Mouse (Mus musculus): ENCODE measurements at regions not wholly inside any gene's neighbourhood (a gene's known extent, or its start where the extent isn't known, plus 50 kb on each side); places are given as distances from the start of the nearest gene placed in this dataset.
A peak's percentile ranks its signal among the peaks of the same experiment; 100 is the strongest.

DNA sequence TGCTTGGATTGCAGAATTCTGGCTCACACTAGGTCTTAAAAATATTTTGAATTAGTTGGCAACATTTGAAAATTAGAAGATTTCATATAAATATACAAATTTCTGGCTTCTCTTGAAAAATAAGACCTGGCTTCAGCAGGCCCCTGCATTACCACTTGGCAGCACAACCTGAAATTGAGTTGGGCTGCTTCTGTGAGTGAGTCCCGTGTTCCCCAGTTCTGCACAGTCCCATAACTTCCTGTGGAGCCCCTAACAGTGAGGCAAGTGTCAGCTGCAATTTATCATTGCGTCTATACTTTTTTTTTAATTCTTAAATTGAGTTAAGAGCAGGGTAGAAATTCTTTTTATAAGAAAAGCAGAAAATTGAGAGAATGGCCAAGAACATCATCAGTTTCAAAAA lies 164.8 kb downstream of the En1 start:
- Histone ChIP-seq H3K9me3 (no peaks in the 10 kb centered on the region), H3K4me3 (no peak overlapping the region), H3K4me1 (replicated peaks) (peaks cover 3% of the 10 kb centered on the region; the same call in 1 of the 2 replicates), H3K27ac (no peak overlapping the region), H3K27me3 (ENCODE audit: insufficient read depth, poor library complexity, severe bottlenecking) (no peaks in the 10 kb centered on the region), H3K36me3 (no peaks in the 10 kb centered on the region)
- DNase-seq (ENCODE audit: low spot score): no peak
- WGBS: 86% methylated on average over 2 of the region's 2 CpGs

DNA sequence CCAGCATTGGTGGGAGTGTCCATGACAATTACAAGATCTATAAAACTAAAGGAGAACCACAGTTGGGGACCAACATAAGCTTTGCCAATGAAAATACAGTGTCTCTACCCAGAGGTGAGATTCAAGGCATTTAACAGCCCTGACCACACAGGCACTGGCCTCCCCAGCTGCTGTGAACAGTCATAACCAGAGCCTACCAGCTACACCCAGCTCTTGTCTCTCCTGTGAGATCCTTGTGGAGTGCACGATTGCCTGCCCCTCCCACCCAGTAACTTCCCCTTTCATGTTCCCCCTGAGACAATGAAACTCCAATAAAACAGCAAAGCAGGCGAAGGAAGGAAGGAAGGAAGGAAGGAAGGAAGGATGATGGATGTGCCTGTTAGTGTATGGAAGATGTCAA lies 169.1 kb downstream of the En1 start:
- 68% methylated on average over 2 of the region's 2 CpGs for WGBS
- H3K36me3 ChIP-seq: no peaks in the 10 kb centered on the region

GRCm38 (mm10) chr1:120776906-120777305 lies 174.7 kb downstream of the En1 start:
- Histone ChIP-seq H3K9me3 (no peaks in the 10 kb centered on the region), H3K27me3 (ENCODE audit: insufficient read depth, poor library complexity, severe bottlenecking) (no peaks in the 10 kb centered on the region), H3K36me3 (no peaks in the 10 kb centered on the region), H3K27ac (no peak overlapping the region), H3K4me1 (replicated peaks) (no peaks in the 10 kb centered on the region), H3K4me3 (no peak overlapping the region)
- WGBS: 79% methylated on average over 2 of the region's 2 CpGs
- no peak for DNase-seq (ENCODE audit: low spot score)

More for the DNA sequence above, 169.1 kb downstream of the En1 start:
- no peak overlapping the region for H3K27ac ChIP-seq
- H3K4me3 ChIP-seq: no peak overlapping the region
- H3K4me1 ChIP-seq (replicated peaks): no peaks in the 10 kb centered on the region
- no peaks in the 10 kb centered on the region for H3K27me3 ChIP-seq (ENCODE audit: insufficient read depth, poor library complexity, severe bottlenecking)
- DNase-seq (ENCODE audit: low spot score): no peak
- no peaks in the 10 kb centered on the region for H3K9me3 ChIP-seq

GRCm38 (mm10) chr1:120777468-120777867 lies 175.2 kb downstream of the En1 start:
- no peak overlapping the region for H3K4me3 ChIP-seq
- no peaks in the 10 kb centered on the region for H3K9me3 ChIP-seq
- H3K4me1 ChIP-seq (replicated peaks): no peaks in the 10 kb centered on the region
- H3K36me3 ChIP-seq: no peaks in the 10 kb centered on the region
- no peak for DNase-seq (ENCODE audit: low spot score)
- WGBS: 90% methylated on average over 2 of the region's 2 CpGs
- H3K27ac ChIP-seq: no peak overlapping the region
- no peaks in the 10 kb centered on the region for H3K27me3 ChIP-seq (ENCODE audit: insufficient read depth, poor library complexity, severe bottlenecking)

DNA sequence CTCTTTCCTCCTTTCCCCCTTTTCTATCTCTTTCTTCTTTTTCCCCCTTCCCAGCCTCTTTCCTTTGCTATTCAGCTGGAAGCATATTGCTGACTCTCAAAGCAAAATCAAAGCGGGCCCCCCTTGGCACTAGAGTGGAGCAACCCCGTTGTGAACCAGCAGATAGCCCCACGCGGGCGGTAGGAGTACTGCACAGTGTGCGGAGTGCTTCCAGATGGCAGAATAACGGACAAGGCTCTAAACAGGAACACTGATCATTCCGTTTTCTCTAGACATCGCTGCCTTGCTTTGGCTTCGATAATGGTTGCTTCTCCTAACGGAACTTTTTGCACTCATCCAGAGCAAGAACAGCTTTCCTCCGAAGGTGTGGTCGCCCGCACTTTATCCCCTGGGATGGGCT lies 193.0 kb downstream of the En1 start:
- no peaks in the 10 kb centered on the region for H3K27me3 ChIP-seq (ENCODE audit: insufficient read depth, poor library complexity, severe bottlenecking)
- no peaks in the 10 kb centered on the region for H3K4me1 ChIP-seq (replicated peaks)
- H3K4me3 ChIP-seq: no peak overlapping the region
- peak; percentile 29 for DNase-seq (ENCODE audit: low spot score)
- no peak overlapping the region for H3K27ac ChIP-seq
- WGBS: 71% methylated on average over 14 of the region's 14 CpGs
- H3K9me3 ChIP-seq: no peaks in the 10 kb centered on the region
- no peaks in the 10 kb centered on the region for H3K36me3 ChIP-seq

GRCm38 (mm10) chr1:120801248-120801979 lies 199.2 kb downstream of the En1 start:
- no peaks in the 10 kb centered on the region for H3K27me3 ChIP-seq (ENCODE audit: insufficient read depth, poor library complexity, severe bottlenecking)
- H3K36me3 ChIP-seq: no peaks in the 10 kb centered on the region
- H3K4me3 ChIP-seq: no peak overlapping the region
- peaks cover 11% of the 10 kb centered on the region; the same call in 1 of the 2 replicates for H3K4me1 ChIP-seq (replicated peaks)
- H3K9me3 ChIP-seq: no peaks in the 10 kb centered on the region
- 40% methylated on average over 5 of the region's 5 CpGs for WGBS
- H3K27ac ChIP-seq: no peak overlapping the region
- no peak for DNase-seq (ENCODE audit: low spot score)

DNA sequence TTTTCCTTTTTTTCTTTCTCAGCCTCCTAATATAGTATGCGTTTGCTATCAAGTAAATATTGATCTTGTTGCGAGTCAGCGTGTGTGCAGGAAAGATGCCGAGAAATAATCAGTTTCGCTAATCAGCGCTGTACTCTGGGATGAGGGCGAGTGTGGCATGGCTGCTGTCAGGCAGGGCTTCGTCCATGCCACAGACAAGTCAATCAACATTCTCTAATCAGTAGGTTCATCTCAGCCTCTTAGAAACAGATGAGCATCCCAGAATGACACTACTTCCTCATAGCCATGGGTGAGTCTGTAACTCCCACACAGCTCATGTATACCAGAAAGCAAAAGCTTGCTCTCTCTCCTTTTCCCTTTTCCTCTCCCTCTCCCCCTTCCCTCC lies 199.8 kb downstream of the En1 start:
- Histone ChIP-seq H3K9me3 (no peaks in the 10 kb centered on the region), H3K36me3 (no peaks in the 10 kb centered on the region), H3K4me3 (no peak overlapping the region), H3K27me3 (ENCODE audit: insufficient read depth, poor library complexity, severe bottlenecking) (no peaks in the 10 kb centered on the region), H3K4me1 (replicated peaks) (peaks cover 11% of the 10 kb centered on the region; the same call in 1 of the 2 replicates), H3K27ac (no peak overlapping the region)
- WGBS: 80% methylated on average over 8 of the region's 8 CpGs
- no peak for DNase-seq (ENCODE audit: low spot score)

GRCm38 (mm10) chr1:120814441-120814840 lies 212.2 kb downstream of the En1 start:
- Histone ChIP-seq H3K36me3 (no peaks in the 10 kb centered on the region), H3K27me3 (ENCODE audit: insufficient read depth, poor library complexity, severe bottlenecking) (no peaks in the 10 kb centered on the region), H3K9me3 (0 out of 2 replicates have a peak, but pooled peaks cover 4% of the 10 kb centered on the region), H3K4me1 (replicated peaks) (0 out of 2 replicates have a peak, but pooled peaks cover 4% of the 10 kb centered on the region), H3K4me3 (no peak overlapping the region), H3K27ac (no peak overlapping the region)
- no peak for DNase-seq (ENCODE audit: low spot score)
- 87% methylated on average over 4 of the region's 4 CpGs for WGBS

DNA sequence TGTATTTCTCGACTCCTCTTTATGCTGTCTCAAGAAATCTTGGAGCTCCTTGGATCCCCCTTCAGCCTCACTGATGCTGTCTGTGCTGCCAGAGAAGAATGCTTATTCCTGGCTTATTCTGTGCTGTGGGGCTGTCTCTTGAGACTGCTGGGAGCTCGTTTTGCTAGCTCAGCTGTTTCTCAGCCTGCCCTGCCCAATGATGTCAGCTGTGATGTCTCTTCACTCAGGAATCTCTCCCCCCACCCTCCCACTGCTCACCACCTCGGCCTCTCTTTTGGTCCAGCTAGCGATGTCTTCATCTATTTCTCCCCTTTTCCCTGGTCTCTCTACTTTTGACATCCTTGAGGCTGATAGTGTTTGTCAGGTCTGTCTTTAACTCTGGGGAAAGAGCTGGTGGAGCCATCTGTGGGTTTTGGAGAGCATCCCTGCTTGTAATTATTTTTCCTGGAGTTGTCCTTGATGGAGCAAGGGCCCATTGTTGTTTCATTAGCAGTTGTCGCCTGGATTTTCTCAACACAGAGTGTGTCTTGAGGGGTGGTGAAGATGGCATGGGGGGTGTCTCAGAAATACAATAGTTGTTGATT lies 214.1 kb downstream of the En1 start:
- no peaks in the 10 kb centered on the region for H3K9me3 ChIP-seq
- 56% methylated on average over 5 of the region's 5 CpGs for WGBS
- no peak overlapping the region for H3K27ac ChIP-seq
- H3K4me1 ChIP-seq (replicated peaks): 0 out of 2 replicates have a peak, but pooled peaks cover 4% of the 10 kb centered on the region
- no peaks in the 10 kb centered on the region for H3K27me3 ChIP-seq (ENCODE audit: insufficient read depth, poor library complexity, severe bottlenecking)
- DNase-seq (ENCODE audit: low spot score): no peak
- no peaks in the 10 kb centered on the region for H3K36me3 ChIP-seq
- no peak overlapping the region for H3K4me3 ChIP-seq

DNA sequence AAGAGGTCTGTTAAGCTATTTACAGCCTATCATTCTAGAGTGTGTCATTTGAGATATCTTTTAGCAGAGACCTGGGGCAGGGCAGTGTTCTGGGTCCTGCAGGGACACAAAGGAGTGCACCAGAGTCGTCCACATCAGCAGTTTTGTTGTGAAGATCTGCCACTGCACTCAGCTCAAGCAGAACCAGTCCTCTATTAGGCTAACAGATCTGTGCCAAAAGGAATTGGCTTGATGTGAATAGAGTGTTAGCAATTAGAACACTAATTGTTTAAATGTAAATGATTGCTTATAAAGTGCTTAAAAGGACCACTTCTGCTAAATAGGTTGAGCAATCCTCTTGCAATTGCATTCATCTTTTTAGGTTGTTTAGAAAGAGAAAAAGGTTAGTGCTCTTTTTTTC lies 215.3 kb downstream of the En1 start:
- Histone ChIP-seq H3K4me3 (no peak overlapping the region), H3K36me3 (no peaks in the 10 kb centered on the region), H3K9me3 (no peaks in the 10 kb centered on the region), H3K27ac (no peak overlapping the region), H3K4me1 (replicated peaks) (0 out of 2 replicates have a peak, but pooled peaks cover 4% of the 10 kb centered on the region), H3K27me3 (ENCODE audit: insufficient read depth, poor library complexity, severe bottlenecking) (no peaks in the 10 kb centered on the region)
- DNase-seq (ENCODE audit: low spot score): no peak
- WGBS: 26% methylated on average over 1 of the region's 1 CpGs

GRCm38 (mm10) chr1:120831975-120832374 lies 229.8 kb downstream of the En1 start:
- H3K4me1 ChIP-seq (replicated peaks): no peaks in the 10 kb centered on the region
- no peak overlapping the region for H3K27ac ChIP-seq
- H3K9me3 ChIP-seq: no peaks in the 10 kb centered on the region
- no peaks in the 10 kb centered on the region for H3K27me3 ChIP-seq (ENCODE audit: insufficient read depth, poor library complexity, severe bottlenecking)
- H3K36me3 ChIP-seq: no peaks in the 10 kb centered on the region
- WGBS: 85% methylated on average over 1 of the region's 1 CpGs
- DNase-seq (ENCODE audit: low spot score): no peak
- no peak overlapping the region for H3K4me3 ChIP-seq

DNA sequence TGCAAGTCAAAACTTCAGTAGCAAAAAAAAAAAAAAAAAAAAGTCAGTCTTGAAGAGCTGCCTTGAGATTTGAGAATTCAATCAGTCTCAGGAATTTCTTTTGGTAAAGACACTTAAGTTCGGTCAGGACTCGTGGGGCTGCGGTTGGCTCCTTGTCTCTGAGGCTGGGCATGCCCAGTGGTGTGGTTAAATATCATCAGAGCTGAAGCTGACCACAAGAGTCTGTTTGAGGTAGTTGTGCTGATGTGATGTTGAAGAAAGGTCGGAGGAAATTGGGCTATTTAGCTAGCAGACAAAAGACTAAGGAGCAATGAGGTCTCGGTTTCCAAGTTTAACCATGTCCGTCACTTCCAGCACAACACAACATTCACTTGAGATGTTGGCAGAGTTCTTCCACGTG lies 240.4 kb downstream of the En1 start:
- no peaks in the 10 kb centered on the region for H3K9me3 ChIP-seq
- H3K27me3 ChIP-seq (ENCODE audit: insufficient read depth, poor library complexity, severe bottlenecking): no peaks in the 10 kb centered on the region
- no peaks in the 10 kb centered on the region for H3K36me3 ChIP-seq
- no peaks in the 10 kb centered on the region for H3K4me1 ChIP-seq (replicated peaks)
- no peak overlapping the region for H3K4me3 ChIP-seq
- WGBS: 79% methylated on average over 7 of the region's 7 CpGs
- H3K27ac ChIP-seq: no peak overlapping the region
- DNase-seq (ENCODE audit: low spot score): no peak

GRCm38 (mm10) chr1:120846146-120846545 lies 243.9 kb downstream of the En1 start:
- no peak overlapping the region for H3K27ac ChIP-seq
- H3K4me1 ChIP-seq (replicated peaks): 0 out of 2 replicates have a peak, but pooled peaks cover 2% of the 10 kb centered on the region
- WGBS: 80% methylated on average over 2 of the region's 2 CpGs
- H3K4me3 ChIP-seq: no peak overlapping the region
- no peak for DNase-seq (ENCODE audit: low spot score)
- no peaks in the 10 kb centered on the region; the same call in 1 of the 2 replicates for H3K27me3 ChIP-seq (ENCODE audit: insufficient read depth, poor library complexity, severe bottlenecking)
- H3K36me3 ChIP-seq: no peaks in the 10 kb centered on the region
- no peaks in the 10 kb centered on the region for H3K9me3 ChIP-seq

Measured in hindbrain, embryonic 10.5 days (tissue).